20 mouse cellular contexts compared by ENCODE assay signal in genomic region chr7:118911170-118911569, GRCm38 (mm10).
"Had no signal": no experiment of that assay in that cellular context is flagged by ENCODE, and none has a peak within 500 bp of the region (broad histone marks: within the 10 kb centered on the region; RNA-seq: fewer than 3 reads in every experiment).

No protein-coding gene starts in this region.

- H3K9me3 ChIP-seq: limb, embryonic 12.5 days; limb, embryonic 15.5 days; lung, embryonic 15.5 days; midbrain, embryonic 15.5 days; neural tube, embryonic 12.5 days; neural tube, embryonic 15.5 days had no signal

- H3K4me3 ChIP-seq: limb, embryonic 12.5 days; limb, embryonic 15.5 days; lung, embryonic 15.5 days; megakaryocyte, embryonic 14.5 days; midbrain, embryonic 15.5 days; neural tube, embryonic 12.5 days; neural tube, embryonic 15.5 days had no signal

- H3K36me3 ChIP-seq: limb, embryonic 12.5 days; limb, embryonic 15.5 days; lung, embryonic 15.5 days; midbrain, embryonic 15.5 days; neural tube, embryonic 12.5 days; neural tube, embryonic 15.5 days had no signal

- DNase-seq: kidney, adult 18-20 months; kidney, adult 9 months; kidney, postnatal 14 days; kidney, postnatal 4 days; left cerebral cortex, postnatal 4 days; liver, postnatal 0 days; lung, postnatal 10 days; lung, postnatal 36 days; thymus, adult 18-20 months; thymus, postnatal 36 days had no signal

- ATAC-seq: liver, postnatal 0 days had no signal

- H3K4me1 ChIP-seq: limb, embryonic 12.5 days; limb, embryonic 15.5 days; lung, embryonic 15.5 days; megakaryocyte, embryonic 14.5 days had no signal

- H3K27me3 ChIP-seq: limb, embryonic 15.5 days; lung, embryonic 15.5 days; midbrain, embryonic 15.5 days; neural tube, embryonic 12.5 days; neural tube, embryonic 15.5 days had no signal

- H3K9ac ChIP-seq: limb, embryonic 12.5 days; limb, embryonic 15.5 days; liver, embryonic 14.5 days; liver, postnatal 0 days; lung, embryonic 15.5 days; midbrain, embryonic 15.5 days; neural tube, embryonic 12.5 days; neural tube, embryonic 15.5 days had no signal

- H3K4me2 ChIP-seq: limb, embryonic 12.5 days; limb, embryonic 15.5 days; liver, embryonic 11.5 days; lung, embryonic 15.5 days; midbrain, embryonic 11.5 days; midbrain, embryonic 15.5 days; neural tube, embryonic 12.5 days; neural tube, embryonic 15.5 days had no signal

- H3K27ac ChIP-seq: limb, embryonic 12.5 days; limb, embryonic 15.5 days; liver, embryonic 14.5 days; lung, embryonic 15.5 days; neural tube, embryonic 12.5 days; neural tube, embryonic 15.5 days had no signal
